Mouse (Mus musculus) fat pad, adult 2 months (tissue): ENCODE measurements around the gene Sema5a.

Experiments used
- DNase-seq: peaks from one replicate; pipeline ENCODE4 v3.0.0-alpha.2; 2011; ENCODE audit warnings: low read depth, low spot score; ENCODE audit errors: extremely low read depth

Sema5a gene

DNA sequence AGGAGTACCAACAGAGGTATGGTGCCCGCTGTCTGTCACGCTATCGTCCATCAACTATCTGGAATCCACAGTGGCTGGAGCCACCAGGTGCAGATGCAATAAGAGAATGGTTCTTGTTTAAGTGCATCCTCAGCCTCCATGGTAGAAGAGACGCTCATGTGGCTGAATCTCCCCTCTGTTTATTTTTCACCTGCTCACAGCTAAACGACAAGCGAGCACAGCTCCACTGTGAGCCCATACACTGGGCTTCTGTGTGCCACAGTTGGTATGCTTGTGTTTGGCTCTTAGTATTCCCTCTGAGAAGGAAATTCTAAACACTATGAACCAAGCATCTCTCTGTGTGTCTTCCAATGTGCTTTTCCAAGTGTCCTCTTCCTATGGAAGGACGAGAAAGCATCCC is 366.6 kb downstream of the Sema5a start:
- DNase-seq = no peak

DNA sequence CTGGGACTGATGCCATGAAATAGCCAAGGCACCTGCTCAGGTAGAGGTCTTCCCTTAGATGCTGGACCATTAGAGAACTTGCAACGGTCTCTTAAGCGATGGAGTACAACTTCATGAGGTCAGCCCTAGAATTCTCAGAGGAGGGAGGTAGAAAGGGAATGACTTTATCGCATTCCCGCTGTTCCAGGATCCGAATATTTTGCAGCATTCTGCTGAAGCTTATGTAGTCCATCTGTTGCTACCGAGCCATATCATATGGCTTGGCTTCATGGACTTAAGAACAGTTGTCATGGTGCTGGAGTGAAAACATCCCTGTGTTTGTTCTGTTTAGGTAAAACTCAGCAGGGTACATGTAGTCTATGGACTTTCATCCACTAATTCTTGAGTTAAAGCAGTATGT is 369.1 kb downstream of the Sema5a start:
- no peak for DNase-seq

DNA sequence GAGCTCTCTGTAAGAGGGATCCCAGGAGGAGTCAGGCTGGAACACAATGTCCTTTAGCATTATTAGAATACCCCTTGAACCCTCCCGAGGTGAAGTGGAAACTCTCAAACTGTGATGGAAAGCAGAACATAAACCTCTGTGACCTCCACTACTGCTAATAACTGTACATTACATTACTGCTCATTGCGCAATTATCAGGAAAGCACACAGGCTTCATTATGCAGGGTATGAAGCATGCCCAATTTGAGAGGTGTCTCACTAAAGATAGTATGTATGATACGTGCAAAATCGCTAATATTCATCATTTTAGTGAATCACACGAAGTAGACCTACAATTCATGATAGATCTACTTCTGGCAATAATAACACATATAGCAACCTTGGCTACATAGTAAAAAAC is 371.2 kb downstream of the Sema5a start:
- no peak for DNase-seq

DNA sequence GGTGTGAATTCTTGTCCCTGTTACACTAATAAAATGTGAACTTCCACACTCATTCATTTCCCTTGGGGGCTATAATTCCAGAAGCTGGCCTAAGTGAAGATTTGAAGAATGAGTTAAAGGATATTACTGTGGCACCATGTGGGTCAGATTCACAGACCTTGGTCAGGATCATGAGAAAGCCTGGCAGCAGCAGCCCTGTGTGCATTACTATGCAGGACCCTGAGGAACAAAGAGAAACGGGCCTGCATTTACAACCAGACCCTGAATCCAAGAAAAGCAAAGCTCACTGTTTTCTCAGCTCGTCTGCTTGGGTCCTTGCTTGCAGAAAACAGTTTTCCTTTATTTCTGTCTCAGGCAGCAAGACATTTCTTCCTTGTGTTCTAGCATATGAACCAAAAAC is 374.6 kb downstream of the Sema5a start:
- no peak for DNase-seq

DNA sequence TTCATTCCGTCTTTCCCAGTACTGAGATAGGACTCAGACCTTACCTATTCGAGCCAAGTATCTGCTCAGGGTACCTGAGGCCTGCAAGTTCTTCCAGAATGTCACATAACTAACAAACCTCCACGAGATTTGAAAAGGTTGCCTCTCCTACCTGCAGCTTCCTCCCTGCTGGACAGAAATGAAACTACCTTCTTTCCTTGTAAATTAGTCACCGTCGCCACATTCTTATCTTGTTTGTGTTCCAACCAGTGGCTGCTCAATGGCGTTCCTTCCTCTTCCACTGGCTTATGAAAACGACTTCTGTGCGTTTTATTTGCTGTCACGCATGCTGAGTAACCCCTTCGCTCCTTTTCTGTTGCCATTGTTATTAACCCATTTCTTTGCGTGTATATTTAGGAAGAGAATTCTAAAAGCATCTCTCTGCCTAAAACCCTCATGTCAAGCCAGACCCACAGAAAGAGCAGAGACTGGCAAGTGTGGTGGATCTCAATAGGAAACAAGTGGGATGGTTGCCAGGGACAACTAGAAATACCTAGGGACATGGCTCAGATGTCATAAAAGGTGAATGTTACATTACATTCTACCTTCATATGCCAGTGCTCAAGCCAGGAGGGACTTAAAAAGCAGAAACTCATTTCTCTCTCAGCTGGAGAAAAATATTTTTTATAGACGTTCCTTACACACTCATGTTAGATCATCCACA is 378.6 kb downstream of the Sema5a start:
- DNase-seq = no peak

DNA sequence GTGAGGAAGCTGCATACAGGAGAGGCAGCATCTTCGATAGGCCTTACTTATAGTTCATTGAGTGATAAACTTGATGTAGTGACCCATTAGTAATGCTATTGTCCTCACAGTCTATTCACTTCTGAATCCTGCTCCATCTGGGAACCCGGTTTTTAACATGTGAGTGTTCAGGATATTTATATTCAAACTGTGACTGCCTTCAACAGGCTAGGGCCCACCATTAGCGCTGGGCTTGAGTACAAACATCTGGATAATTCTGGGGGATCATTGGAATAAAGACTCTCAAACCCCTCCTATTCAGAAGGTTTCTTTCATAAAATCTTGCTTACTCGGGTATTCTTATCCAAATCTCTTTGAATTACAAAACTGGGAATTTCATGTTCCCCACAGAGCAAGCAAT is 379.5 kb downstream of the Sema5a start:
- DNase-seq = no peak

DNA sequence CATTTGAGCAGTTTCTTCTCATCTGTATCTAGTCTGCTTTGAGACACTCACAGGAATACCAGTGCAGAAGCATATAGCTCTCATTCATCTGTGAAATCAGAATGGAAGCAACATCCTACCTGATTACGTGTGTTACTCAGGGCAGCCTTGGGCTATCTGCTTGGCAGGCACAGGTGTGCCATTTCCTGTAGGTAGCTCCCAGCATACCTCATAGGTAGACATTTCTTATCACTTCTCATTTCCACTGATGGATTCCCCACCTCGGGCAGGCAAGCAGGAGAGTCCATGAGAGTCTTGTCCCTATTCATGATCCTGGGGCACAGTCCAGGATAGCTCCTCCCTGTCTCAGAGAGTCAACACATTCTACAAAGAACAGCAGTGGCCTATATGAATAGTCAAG is 381.4 kb downstream of the Sema5a start:
- no peak for DNase-seq

DNA sequence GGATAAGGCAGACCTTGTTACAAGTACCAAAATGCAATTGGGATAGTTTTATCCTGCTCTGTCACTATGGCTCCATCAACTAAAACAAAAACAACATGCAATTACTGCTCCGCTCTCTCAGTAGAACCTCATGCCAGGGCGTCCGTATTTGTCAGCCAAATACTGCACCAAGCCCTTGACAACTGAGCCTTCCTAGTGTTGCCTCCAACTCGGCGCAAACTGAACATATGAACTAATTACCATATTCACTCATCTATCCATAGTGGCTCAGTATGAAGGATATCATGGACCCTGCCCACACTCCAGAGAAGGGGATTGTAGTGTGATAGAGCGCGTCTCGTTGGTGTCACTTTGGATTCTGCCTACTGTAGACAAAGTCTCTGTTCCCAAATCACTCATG is 389.1 kb downstream of the Sema5a start:
- no peak for DNase-seq

DNA sequence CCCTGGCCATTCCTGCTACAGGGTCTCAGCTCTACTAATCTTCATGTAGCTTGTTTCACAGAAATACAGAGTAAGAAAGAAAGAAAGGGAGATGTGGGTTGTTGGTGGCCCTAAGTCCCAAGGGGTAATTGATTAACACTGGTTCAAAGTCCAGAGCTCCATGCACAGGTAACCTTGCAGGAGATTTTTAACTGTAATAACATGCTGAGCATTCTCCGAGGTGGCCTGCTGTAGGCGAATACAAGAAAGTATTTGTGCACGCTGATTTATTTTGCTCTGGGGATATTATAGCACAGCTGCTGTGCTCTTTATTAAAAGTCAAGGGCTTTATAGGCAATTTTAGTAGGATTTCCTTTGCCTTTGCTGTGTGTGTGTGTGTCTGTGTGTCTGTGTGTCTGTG is 393.3 kb downstream of the Sema5a start:
- DNase-seq = no peak

DNA sequence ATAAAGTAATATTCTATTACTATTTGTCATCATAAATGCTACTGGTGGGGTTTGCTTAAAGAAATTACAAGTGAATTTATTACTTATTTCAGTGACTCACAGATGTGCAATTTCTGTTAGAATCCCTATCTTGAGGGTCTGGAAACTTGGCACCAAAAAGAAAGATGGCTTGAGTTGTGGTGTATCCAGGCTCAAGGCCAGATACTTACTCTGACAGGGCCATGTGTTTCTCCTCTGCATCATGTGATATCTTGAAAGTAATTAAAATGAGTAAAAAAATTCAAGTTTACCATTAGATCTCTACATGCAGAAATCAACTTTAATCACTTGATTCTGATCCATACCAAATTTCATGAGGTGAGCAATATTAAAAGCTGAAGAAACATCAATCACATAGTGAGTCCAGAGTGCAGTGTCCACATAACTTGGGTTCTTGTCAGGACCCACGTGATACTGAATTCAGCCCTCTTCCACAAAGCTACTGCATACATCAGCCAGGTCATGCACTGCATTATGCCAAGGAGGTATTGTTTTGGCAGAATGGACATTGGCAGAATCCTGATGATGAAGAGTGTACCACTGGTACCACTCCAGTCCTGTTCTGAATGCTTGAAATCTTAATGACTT is 402.6 kb downstream of the Sema5a start:
- no peak for DNase-seq

DNA sequence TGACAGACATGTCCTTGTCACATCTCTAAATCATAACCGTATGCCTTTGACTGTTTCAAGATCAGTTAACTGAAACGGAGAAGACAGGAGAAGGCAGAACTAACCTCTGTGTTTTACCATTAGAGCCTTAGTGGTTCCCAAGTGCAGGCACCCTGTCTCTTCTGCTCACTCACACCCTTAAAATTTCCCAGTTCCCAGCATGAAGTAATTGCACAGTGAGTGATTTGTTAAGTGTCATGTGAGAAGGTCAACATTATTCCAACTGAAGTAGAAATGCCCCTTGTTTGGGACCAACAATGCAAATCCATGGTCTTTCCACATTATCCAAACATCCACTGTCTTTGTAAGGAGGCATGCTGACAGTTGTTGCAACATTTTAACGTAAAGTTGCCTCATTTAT is 409.4 kb downstream of the Sema5a start:
- no peak for DNase-seq

DNA sequence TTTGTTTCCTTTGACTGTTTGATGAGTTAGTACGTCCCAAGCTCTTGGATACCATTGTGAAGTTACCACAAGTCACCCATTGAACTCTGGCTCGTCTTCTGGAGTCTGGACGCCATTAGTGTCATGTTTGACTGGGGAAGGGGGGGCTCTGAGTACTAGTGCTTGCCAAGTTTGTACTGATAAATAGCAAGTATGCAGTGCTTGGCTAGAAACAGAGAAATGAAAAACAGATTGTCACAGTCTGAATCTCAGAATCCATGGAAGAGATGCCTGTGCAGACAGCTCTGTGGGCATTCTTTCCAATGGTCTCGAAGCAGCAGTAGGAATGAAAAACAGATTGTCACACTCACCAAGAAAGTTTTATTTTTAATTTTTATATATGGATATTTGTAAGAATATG is 411.4 kb downstream of the Sema5a start:
- no peak for DNase-seq

DNA sequence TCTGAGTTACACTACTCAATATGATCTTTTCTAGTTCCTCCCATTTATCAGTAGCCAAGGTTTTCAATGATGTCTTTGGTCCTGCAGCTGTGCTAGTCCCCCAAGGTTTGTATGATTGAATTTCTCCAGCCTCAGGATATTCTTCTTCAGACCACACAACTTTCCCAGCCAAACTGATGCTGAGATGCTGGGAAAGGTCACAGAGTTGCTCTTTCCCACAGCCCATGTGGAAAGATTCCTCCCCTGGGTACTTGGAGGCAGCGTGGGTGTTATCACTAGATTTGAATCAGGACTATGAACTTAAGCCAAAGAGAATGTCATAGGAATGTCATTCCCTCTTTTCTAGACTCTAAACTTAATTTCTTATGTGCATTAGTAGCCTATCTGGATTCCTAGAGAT is 431.8 kb downstream of the Sema5a start:
- DNase-seq = no peak

DNA sequence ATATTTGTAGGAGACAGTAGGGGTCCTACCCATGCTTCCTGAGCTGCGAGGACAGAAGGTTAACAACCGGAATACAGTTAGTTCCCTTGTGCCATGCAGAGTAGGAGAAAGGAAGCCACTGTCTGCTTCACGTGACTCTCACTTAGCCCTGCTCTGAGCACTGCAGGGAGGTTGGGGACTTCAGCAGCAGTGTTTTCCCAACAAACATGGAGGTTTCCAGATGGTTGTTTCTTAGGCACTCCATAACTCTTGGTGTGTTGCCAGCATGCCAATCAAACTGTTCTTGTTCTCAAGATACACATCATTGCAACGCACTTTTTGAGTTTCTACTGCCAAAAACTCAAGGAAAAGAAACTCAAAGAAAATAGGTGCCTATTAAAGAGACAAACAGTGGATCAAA is 440.5 kb downstream of the Sema5a start:
- no peak for DNase-seq

DNA sequence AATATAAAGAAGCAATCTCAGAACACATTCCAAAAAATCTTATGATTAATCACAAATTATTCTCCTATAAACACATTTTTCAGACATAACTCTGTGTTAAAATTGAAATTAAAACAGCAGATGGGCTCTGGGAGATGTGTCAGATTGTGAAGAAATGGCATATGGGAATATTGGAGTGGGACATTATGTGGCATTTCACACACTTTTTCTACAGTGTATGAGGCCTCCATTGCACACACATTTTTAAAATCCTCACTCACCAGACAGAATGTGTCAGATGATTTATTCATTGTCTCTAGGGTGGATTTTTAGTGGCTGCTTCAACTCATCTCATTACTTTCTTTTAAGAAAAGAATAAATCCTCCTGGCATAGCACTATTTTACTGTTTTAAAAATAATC is 446.4 kb downstream of the Sema5a start:
- DNase-seq = no peak

DNA sequence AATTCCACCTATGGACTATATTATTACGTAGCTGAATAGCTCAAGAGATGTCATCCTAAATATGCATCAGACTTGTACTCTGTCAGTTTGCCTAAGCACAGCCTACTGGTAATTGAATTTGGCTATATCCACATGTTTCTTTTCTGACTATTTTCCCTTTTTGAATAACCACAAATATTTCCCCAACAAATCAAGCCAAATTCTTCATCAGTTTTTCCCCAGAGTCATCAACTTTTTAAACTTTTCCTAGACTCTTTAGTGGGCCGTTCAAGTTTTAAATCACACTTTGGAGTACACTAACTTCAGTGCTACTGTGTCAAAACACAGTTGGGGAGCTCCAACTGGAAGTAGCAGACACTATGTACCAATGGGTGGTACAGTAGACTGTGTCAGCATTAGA is 448.4 kb downstream of the Sema5a start:
- no peak for DNase-seq

DNA sequence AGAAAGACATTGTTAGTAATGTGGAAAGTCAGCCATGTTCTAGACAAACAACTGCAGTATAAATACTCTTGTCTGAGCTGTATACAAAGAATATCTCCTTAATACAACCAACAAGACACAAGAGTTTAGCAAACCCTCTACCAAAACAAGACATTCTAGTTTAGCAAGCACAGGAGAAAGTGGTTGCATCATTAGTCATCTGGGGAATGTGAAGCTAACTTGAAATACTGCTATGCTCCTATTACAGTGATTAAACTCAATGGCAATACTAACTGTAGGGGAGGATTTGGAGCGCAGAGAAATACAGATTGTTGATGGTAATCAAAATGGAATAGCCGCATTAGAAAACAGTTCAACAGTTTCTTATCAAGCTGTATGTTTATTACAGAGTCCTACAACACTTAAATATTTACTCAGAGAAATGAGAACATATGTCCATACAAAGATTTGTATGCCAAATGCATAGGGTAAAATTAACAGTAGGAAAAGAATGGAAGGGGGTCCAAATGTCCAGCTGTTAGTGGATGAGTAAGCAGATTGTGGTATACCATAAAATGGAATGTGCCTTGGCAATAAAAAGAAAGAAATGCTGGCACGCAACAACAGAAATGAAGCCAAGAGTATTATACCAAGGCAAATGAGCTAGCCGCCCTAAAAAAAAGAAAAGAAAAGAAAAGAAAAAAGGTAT is 472.8 kb downstream of the Sema5a start:
- DNase-seq = no peak

DNA sequence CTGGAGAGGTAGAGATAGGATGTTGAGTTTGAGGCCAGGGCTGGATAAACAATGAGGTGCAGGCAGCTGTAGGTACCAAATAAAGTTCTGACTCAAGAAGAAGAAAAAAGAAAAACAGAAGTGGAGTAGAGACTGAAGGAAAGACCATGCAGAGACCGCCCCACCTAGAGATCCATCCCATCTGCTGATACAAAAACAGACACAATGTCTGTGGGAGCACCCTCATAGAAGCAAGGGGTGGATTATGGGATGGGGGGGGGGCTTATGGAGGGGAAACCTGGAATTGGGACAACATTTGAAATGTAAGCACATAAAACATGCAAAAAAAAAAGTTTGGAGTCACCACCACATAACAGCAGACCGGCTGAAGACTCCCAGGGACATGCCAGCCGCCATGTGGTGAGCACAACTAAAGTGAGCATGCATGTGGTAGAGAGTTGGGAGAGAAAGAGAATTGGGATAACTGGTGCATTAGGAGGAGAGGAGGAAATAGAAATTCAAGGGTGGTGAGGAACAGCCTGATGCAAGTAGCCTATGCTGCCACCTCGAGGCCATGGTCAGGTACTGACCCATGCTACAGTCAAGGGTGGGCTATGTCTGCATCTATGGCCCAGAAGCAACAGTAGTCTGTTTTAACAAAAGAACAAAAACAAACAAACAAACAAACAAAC is 473.8 kb downstream of the Sema5a start:
- no peak for DNase-seq

DNA sequence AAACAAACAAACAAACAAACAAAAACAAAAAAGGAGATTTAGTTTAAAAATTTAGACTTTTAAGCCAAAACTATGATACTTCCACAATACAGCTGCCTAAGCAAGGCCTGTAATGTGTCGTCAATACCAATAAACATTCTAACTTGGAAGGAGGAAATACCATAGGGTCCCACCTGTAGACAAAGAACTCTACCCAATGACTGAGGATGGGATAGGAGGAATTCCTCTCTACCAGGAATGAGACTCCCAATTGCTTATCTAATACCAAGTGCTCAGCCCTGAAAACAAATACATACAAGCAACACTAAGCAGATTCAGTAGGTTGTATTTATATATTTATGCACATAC is 474.3 kb downstream of the Sema5a start:
- DNase-seq = no peak

DNA sequence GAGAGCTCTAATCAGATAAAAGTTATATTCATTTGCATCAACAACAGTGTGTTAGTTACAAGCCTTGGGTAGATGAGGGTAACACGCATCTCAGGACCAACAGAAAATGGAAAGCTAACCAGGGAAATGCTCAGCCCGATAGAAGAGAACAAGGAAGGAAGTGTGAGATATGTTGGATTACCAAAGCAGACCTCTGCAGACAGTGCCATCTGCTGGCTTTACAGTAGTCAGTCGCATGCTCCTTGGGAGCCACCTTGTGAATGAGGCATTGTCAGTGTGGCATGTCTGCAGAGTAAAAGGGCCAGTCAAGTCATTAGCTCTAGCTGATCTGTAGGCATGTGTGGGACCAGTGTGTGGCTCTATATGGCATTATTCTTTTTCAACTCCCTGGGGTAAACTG is 486.2 kb downstream of the Sema5a start:
- DNase-seq = no peak
